Mouse (Mus musculus) spleen, adult 18-20 months (tissue): Measurements from ENCODE around the gene Krtap19-1.

Experiments
- DNase-seq, 2 experiments: peaks; one replicate each; pipeline ENCODE4 v3.0.0; 2022; ENCODE audit warnings: mixed read lengths in 2 of 2

The Krtap19-1 gene

GRCm38 (mm10) chr16:88869311-88869710 is at the start of gene Krtap19-1:
Gene Krtap19-1, minus strand, starts transcription at chr16:88869411.
- no peak for DNase-seq

GRCm38 (mm10) chr16:88896357-88896756 is 27.1 kb upstream of the Krtap19-1 start, which contains the start of gene Krtap19-5:
Gene Krtap19-5, minus strand, starts transcription at chr16:88896457.
- no peak for DNase-seq

GRCm38 (mm10) chr16:88886870-88887269 is 17.7 kb upstream of the Krtap19-1 start:
- no peak for DNase-seq

- DNase-seq = no peak
Measured at GRCm38 (mm10) chr16:88884989-88885388, 15.8 kb upstream of the Krtap19-1 start, which contains the start of gene Krtap19-4. Gene Krtap19-4, minus strand, starts transcription at chr16:88885089.

- no peak for DNase-seq
Measured at GRCm38 (mm10) chr16:88877938-88878337, 8.7 kb upstream of the Krtap19-1 start, which contains the start of gene Krtap19-3. Gene Krtap19-3, minus strand, starts transcription at chr16:88878038.

GRCm38 (mm10) chr16:88874169-88874568 is 5.0 kb upstream of the Krtap19-1 start, which contains the start of gene Krtap19-2:
Gene Krtap19-2, minus strand, starts transcription at chr16:88874269.
- no peak for DNase-seq

- no peak for DNase-seq
Measured at GRCm38 (mm10) chr16:88864887-88865407, 4.3 kb downstream of the Krtap19-1 start.

GRCm38 (mm10) chr16:88851450-88851849 is 17.8 kb downstream of the Krtap19-1 start:
- DNase-seq = no peak

GRCm38 (mm10) chr16:88848558-88848957 is 20.7 kb downstream of the Krtap19-1 start:
- DNase-seq = no peak

- no peak for DNase-seq
Measured at GRCm38 (mm10) chr16:88847363-88847762, 21.8 kb downstream of the Krtap19-1 start.

- DNase-seq = no peak
Measured at GRCm38 (mm10) chr16:88826978-88827377, 42.2 kb downstream of the Krtap19-1 start.

GRCm38 (mm10) chr16:88826095-88826652 is 43.0 kb downstream of the Krtap19-1 start, which contains the start of gene Krtap14:
Gene Krtap14, minus strand, starts transcription at chr16:88826145.
- no peak for DNase-seq

- DNase-seq = no peak
Measured at GRCm38 (mm10) chr16:88823736-88824135, 45.5 kb downstream of the Krtap19-1 start.

GRCm38 (mm10) chr16:88820066-88820465 is 49.1 kb downstream of the Krtap19-1 start, which contains the start of gene Krtap15:
Gene Krtap15, plus strand, starts transcription at chr16:88820215.
- DNase-seq = no peak
